Mouse (Mus musculus): Measurements from ENCODE around the gene Morc4. TPM values are rescaled to one million over a fixed set of nuclear protein-coding genes. Genes with fewer than 3 reads are reported as not detected.

Gene Morc4
- polyA plus RNA-seq, 1 experiment = 3.2 TPM

DNA sequence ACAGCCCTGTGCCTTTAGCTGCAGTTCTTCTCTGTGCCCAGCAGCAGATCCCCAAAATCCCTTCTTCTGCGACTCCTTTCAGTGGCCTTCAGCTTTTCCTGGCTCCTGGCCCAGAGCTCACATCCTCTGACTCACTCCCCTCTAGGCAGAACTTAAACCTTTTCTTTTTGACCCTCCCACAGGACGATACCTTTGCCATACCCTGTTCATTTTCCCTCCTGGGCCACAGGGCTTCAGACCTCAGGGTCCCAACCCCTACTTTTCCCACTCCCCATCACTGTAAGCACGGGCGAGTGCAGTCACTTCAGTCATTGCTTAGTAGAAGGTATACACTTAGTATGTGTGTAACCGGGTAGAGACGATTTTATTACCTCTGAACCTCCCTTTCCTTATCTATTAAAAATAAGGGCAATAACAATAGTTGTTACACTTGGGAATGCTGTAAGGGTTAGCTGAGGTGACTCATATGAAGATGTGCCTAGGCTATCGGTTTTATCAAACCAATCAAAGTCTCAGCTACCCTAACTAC, 96.3 kb downstream of the Morc4 start:
- Histone ChIP-seq H3K79me2 (ENCODE audit: control insufficient read depth, insufficient read depth) (no peaks in the 10 kb centered on the region), H3K4me3 (ENCODE audit: insufficient read depth, poor library complexity, severe bottlenecking) (no peak overlapping the region), H3K79me3 (ENCODE audit: low read depth) (no peaks in the 10 kb centered on the region), H3K36me3 (ENCODE audit: control insufficient read depth, insufficient read depth) (no peaks in the 10 kb centered on the region), H3ac (ENCODE audit: control insufficient read depth, insufficient read length, low read depth) (peak overlapping the region; percentile 69), H3K27me3 (ENCODE audit: control insufficient read depth, insufficient read depth, insufficient read length) (no peaks in the 10 kb centered on the region)
- TF ChIP-seq CTCF (IDR thresholded peaks at IDR 0.05; ENCODE audit: control insufficient read depth, insufficient read depth, insufficient read length) = no peak
- no peak for TF ChIP-seq MYOD1 (IDR thresholded peaks at IDR 0.05; ENCODE audit: control insufficient read depth, insufficient read length, low read depth)
- no peak for TF ChIP-seq FOSL1 (IDR thresholded peaks at IDR 0.05; ENCODE audit: insufficient read depth, low read length, poor library complexity, severe bottlenecking)
- TF ChIP-seq MYOG (IDR thresholded peaks at IDR 0.05; ENCODE audit: control insufficient read depth, extremely low read depth, insufficient read length) = no peak
- TF ChIP-seq USF1 (IDR thresholded peaks at IDR 0.05; ENCODE audit: low read depth) = no peak
- TF ChIP-seq CEBPB (IDR thresholded peaks at IDR 0.05; ENCODE audit: low read depth) = no peak
- no peak for TF ChIP-seq MAX (IDR thresholded peaks at IDR 0.05)

DNA sequence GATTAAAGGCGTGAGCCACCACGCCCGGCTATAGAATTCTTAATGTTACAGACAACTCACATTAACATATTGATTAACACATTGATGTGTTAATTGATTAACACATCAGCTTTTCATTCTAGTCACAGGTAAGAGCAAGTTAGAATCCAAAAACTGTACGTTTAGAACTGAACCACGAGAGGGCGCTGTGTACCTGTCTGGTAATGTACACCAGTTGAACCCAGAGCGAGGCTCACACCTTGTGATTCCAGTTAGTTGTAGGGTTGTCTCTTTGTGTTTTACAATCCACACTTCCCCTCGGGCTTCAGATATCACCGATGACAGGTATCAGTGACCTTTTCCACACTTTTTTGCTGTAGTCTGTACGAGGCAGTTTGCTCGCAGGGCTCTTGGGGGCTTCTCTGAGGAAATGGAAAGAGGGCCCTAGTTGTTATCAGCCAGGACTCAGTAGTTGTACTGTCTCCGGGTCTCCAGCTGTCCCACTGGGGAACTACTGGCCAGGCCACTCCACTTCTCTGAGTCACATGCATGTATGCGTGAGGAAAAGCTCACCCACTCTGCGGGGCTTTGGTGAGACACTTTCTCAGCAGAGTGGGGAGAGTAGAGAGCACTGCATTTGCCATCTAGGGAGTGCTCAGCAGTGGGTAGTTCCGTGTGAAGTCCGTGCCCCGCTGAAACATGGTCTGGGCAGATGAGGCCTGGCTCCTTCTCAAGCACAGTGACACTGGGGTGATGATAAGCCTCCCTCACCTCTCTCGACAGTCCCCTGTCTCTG, 97.0 kb downstream of the Morc4 start:
- no peaks in the 10 kb centered on the region for H3K79me3 ChIP-seq (ENCODE audit: low read depth)
- TF ChIP-seq MAX (IDR thresholded peaks at IDR 0.05) (no peak), CTCF (IDR thresholded peaks at IDR 0.05; ENCODE audit: control insufficient read depth, insufficient read depth, insufficient read length) (peak; percentile 30), MYOG (IDR thresholded peaks at IDR 0.05; ENCODE audit: control insufficient read depth, extremely low read depth, insufficient read length) (no peak)
- H3K27me3 ChIP-seq (ENCODE audit: control insufficient read depth, insufficient read depth, insufficient read length) = no peaks in the 10 kb centered on the region
- no peaks in the 10 kb centered on the region for H3K36me3 ChIP-seq (ENCODE audit: control insufficient read depth, insufficient read depth)
- H3K79me2 ChIP-seq (ENCODE audit: control insufficient read depth, insufficient read depth) = no peaks in the 10 kb centered on the region
- peak overlapping the region; percentile 69 for H3ac ChIP-seq (ENCODE audit: control insufficient read depth, insufficient read length, low read depth)
- H3K4me3 ChIP-seq (ENCODE audit: insufficient read depth, poor library complexity, severe bottlenecking) = no peak overlapping the region

Other genes with a start within 250 kb of the Morc4 start
- gene Tbc1d8b, start 186.7 kb downstream of the Morc4 start, polyA plus RNA-seq (2012; fragmentation: generic; extraction: Trizol) = 2.4 TPM
- gene Gm15013, start 157.2 kb downstream of the Morc4 start, polyA plus RNA-seq (2012; fragmentation: generic; extraction: Trizol) = 0.09 TPM
- not detected for gene Ripply1, start 89.3 kb downstream of the Morc4 start, polyA plus RNA-seq (2012; fragmentation: generic; extraction: Trizol)
- not detected for gene Cldn2, start 70.8 kb downstream of the Morc4 start, polyA plus RNA-seq (2012; fragmentation: generic; extraction: Trizol)
- gene Rbm41, start 126.9 kb upstream of the Morc4 start, polyA plus RNA-seq (2012; fragmentation: generic; extraction: Trizol) = 1.2 TPM
- not detected for gene Nup62cl, start 191.0 kb upstream of the Morc4 start, polyA plus RNA-seq (2012; fragmentation: generic; extraction: Trizol)
- not detected for gene Pih1h3b, start 191.2 kb upstream of the Morc4 start, polyA plus RNA-seq (2012; fragmentation: generic; extraction: Trizol)